Mouse (Mus musculus) megakaryocyte-erythroid progenitor cell, adult 5 weeks (primary cell): Measurements from ENCODE around the gene Rnf40. TPM values are rescaled to one million over a fixed set of nuclear protein-coding genes. Genes with fewer than 3 reads are reported as not detected.

ENCODE experiments used
- polyA plus RNA-seq: library from polyadenylated mRNA; stranded (reverse); fragments of >175 nt; gene quantifications from 2 replicates; pipeline ENCODE4 v1.2.3, GENCODE M21; 2012

The Rnf40 gene
- polyA plus RNA-seq, result 51.4 and 68.4 TPM in 2 replicates

GRCm38 (mm10) chr7:127588011-127588871, at the start of gene Rnf40, which contains the start of gene Ccdc189:
TSS of gene Rnf40 (plus strand) at chr7:127588767.
TSS of gene Ccdc189 (minus strand) at chr7:127588595.

GRCm38 (mm10) chr7:127561340-127561858, 27.2 kb upstream of the Rnf40 start, which contains the start of gene Tmem265:
TSS of gene Tmem265 (plus strand) at chr7:127561390.

GRCm38 (mm10) chr7:127572895-127573471, 15.6 kb upstream of the Rnf40 start, which contains the start of gene Phkg2:
TSS of gene Phkg2 (plus strand) at chr7:127573340.

GRCm38 (mm10) chr7:127614891-127615843, 26.6 kb downstream of the Rnf40 start, which contains the start of gene Zfp629:
TSS of gene Zfp629 (minus strand) at chr7:127615797.

Other genes with a start within 250 kb of the Rnf40 start
- 29.2 and 33.9 TPM in 2 replicates for gene Zfp768, start 243.2 kb upstream of the Rnf40 start, polyA plus RNA-seq
- gene Zfp747, start 212.7 kb upstream of the Rnf40 start, polyA plus RNA-seq, result 5.6 and 7.2 TPM in 2 replicates
- gene 9130019O22Rik, start 201.6 kb upstream of the Rnf40 start, polyA plus RNA-seq, result 0.43 and 0.74 TPM in 2 replicates
- 8.6 and 11.3 TPM in 2 replicates for gene E430018J23Rik, start 195.1 kb upstream of the Rnf40 start, polyA plus RNA-seq
- 1.5 and 1.8 TPM in 2 replicates for gene Zfp764, start 181.9 kb upstream of the Rnf40 start, polyA plus RNA-seq
- gene Zfp688, start 166.7 kb upstream of the Rnf40 start, polyA plus RNA-seq, result 11.3 and 11.9 TPM in 2 replicates
- 11.6 and 13.2 TPM in 2 replicates for gene Zfp689, start 139.6 kb upstream of the Rnf40 start, polyA plus RNA-seq
- gene Prr14, start 129.2 kb upstream of the Rnf40 start, polyA plus RNA-seq, result 92.8 and 98.3 TPM in 2 replicates
- gene Fbrs, start 109.6 kb upstream of the Rnf40 start, polyA plus RNA-seq, result 625 and 719 TPM in 2 replicates
- 35.3 and 51.2 TPM in 2 replicates for gene Srcap, start 76.8 kb upstream of the Rnf40 start, polyA plus RNA-seq
- gene Gm42715, start 69.2 kb upstream of the Rnf40 start, polyA plus RNA-seq, result 30.8 and 43.6 TPM in 2 replicates
- 1.3 and 2.0 TPM in 2 replicates for gene Tmem265, start 27.4 kb upstream of the Rnf40 start, polyA plus RNA-seq
- gene Phkg2, start 15.4 kb upstream of the Rnf40 start, polyA plus RNA-seq, result 75.3 and 94.9 TPM in 2 replicates
- gene Ccdc189, start 172 bp upstream of the Rnf40 start, polyA plus RNA-seq, result 2.8 and 5.3 TPM in 2 replicates
- gene Zfp629, start 27.0 kb downstream of the Rnf40 start, polyA plus RNA-seq, result 22.5 and 24.1 TPM in 2 replicates
- 698 and 704 TPM in 2 replicates for gene Bcl7c, start 120.2 kb downstream of the Rnf40 start, polyA plus RNA-seq
- 2.2 and 3.6 TPM in 2 replicates for gene Ctf1, start 124.0 kb downstream of the Rnf40 start, polyA plus RNA-seq
- not detected in 2 replicates for gene Ctf2, start 143.4 kb downstream of the Rnf40 start, polyA plus RNA-seq
- gene Fbxl19, start 155.8 kb downstream of the Rnf40 start, polyA plus RNA-seq, result 85.5 and 100 TPM in 2 replicates
- 31.0 and 41.1 TPM in 2 replicates for gene Orai3, start 181.0 kb downstream of the Rnf40 start, polyA plus RNA-seq
- 84.7 and 110 TPM in 2 replicates for gene Setd1a, start 187.9 kb downstream of the Rnf40 start, polyA plus RNA-seq
- gene Gm49388, start 196.8 kb downstream of the Rnf40 start, polyA plus RNA-seq, result 9.3 and 20.1 TPM in 2 replicates
- 21.4 and 28.9 TPM in 2 replicates for gene Hsd3b7, start 211.8 kb downstream of the Rnf40 start, polyA plus RNA-seq
- 83.0 and 121 TPM in 2 replicates for gene Stx4a, start 235.5 kb downstream of the Rnf40 start, polyA plus RNA-seq
- gene Stx1b, start 235.8 kb downstream of the Rnf40 start, polyA plus RNA-seq, result 0.48 and 0.63 TPM in 2 replicates